Mouse (Mus musculus) embryonic facial prominence, embryonic 10.5 days (tissue): Measurements from ENCODE around the gene Baiap2l1. TPM values are rescaled to one million over a fixed set of nuclear protein-coding genes. Genes with fewer than 3 reads are reported as not detected.

Source experiments
- DNase-seq: peaks from one replicate; pipeline ENCODE4 v3.0.0-alpha.2; 2017; ENCODE audit warnings: low spot score
- H3K27ac ChIP-seq: fragments of 300-500 bp; sonication (generic); replicated peaks from 2 replicates; pipeline ENCODE4 v1.5.1; 2016; ENCODE audit warnings: mild to moderate bottlenecking
- H3K27me3 ChIP-seq: fragments of 300-500 bp; sonication (generic); replicated peaks from 2 replicates; pipeline ENCODE4 v1.6.1; 2016; ENCODE audit warnings: low read depth, mild to moderate bottlenecking; ENCODE audit not compliant: poor library complexity, severe bottlenecking
- H3K36me3 ChIP-seq: fragments of 300-500 bp; sonication (generic); replicated peaks from 2 replicates; pipeline ENCODE4 v1.6.1; 2016; ENCODE audit warnings: mild to moderate bottlenecking, moderate library complexity
- H3K4me1 ChIP-seq: fragments of 300-500 bp; sonication (generic); 2 replicates; pipeline ENCODE4 v1.6.1; 2016
- H3K4me3 ChIP-seq: fragments of 300-500 bp; sonication (generic); 2 replicates; pipeline ENCODE4 v1.5.1; 2016; ENCODE audit warnings: mild to moderate bottlenecking, moderate library complexity
- H3K9me3 ChIP-seq: fragments of 300-500 bp; sonication (generic); 2 replicates; pipeline ENCODE4 v1.6.1; 2016; ENCODE audit warnings: mild to moderate bottlenecking
- WGBS: fragments of 180-500 bp; shearing (Covaris S2); methylation state at CpG from one replicate; pipeline ENCODE4 v1.1.7; 2016; 5-methylcytosine and 5-hydroxymethylcytosine counted together
- polyA plus RNA-seq: library from polyadenylated mRNA; unstranded; fragments of >200 nt; fragmentation: Nextera tagmentation; extraction: Ambion mirVana; gene quantifications from 2 replicates; pipeline ENCODE4 v1.2.1, GENCODE M21; 2016

Gene Baiap2l1
- polyA plus RNA-seq, 1 experiment from 2014 or later, result 6.0 TPM

DNA sequence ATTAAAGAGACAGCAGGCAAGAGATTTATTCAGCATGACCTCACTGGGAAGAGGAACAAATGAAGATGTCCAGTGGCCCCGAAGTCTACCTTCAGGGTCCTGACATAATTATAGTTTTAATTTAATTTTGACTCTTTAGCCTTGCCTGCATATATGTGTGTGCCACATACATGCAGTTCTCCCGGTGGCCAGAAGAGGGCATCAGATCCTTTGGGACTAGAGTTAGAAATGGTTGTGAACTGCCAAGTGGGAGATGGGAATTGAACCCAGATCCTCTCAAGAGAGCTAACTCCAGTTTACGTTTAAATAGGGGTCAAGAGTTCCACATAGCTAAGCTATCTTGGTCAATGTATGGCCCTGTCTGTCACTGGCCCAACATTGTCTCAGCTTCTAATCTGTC is 108.0 kb downstream of the Baiap2l1 start:
- Histone ChIP-seq H3K36me3 (0 out of 2 replicates have a peak, but pooled peaks cover 3% of the 10 kb centered on the region), H3K27ac (no peak overlapping the region), H3K9me3 (peaks cover 8% of the 10 kb centered on the region; the same call in 1 of the 2 replicates), H3K4me3 (no peak overlapping the region), H3K27me3 (no peaks in the 10 kb centered on the region), H3K4me1 (peaks cover 10% of the 10 kb centered on the region)
- 80% methylated on average over 3 of the region's 3 CpGs for WGBS
- no peak for DNase-seq

DNA sequence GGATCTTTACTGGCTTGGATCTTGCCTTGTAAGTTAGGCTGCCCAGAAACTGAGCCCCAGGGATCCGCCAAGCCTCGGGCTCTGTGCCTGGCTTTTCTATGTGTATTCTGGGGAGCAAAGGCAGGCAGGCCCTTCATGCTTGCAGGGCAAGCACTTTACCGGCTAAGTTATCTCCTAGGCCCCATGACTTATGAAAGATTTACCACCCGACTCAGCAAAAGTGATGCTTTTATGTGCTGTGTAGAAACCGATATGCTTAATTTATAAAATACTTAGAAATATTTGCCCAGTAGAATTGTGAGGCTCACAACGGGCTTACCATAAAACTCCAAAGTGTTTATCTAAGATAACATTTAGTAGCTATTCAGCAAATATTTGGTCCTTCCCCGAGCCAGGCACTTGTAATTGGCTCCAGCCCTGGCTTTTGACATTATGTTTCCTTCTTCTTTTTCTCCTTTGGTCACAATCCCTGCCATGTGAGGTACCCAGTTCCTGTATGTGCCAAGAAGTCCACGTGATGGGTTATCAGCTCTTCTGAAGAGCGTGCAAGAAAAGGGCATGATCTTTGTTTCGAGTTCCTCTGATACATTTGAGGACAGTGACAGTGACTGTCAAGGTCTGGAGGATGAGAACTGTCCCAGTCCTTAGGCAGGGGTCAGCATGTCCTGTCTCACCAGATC is 109.9 kb downstream of the Baiap2l1 start:
- 82% methylated on average over 10 of the region's 10 CpGs for WGBS
- H3K4me3 ChIP-seq, result no peak overlapping the region
- H3K4me1 ChIP-seq, result no peaks in the 10 kb centered on the region; the same call in 1 of the 2 replicates
- H3K36me3 ChIP-seq, result 0 out of 2 replicates have a peak, but pooled peaks cover 3% of the 10 kb centered on the region
- H3K9me3 ChIP-seq, result peaks cover 8% of the 10 kb centered on the region; the same call in 1 of the 2 replicates
- no peaks in the 10 kb centered on the region for H3K27me3 ChIP-seq
- DNase-seq, result no peak
- H3K27ac ChIP-seq, result no peak overlapping the region

DNA sequence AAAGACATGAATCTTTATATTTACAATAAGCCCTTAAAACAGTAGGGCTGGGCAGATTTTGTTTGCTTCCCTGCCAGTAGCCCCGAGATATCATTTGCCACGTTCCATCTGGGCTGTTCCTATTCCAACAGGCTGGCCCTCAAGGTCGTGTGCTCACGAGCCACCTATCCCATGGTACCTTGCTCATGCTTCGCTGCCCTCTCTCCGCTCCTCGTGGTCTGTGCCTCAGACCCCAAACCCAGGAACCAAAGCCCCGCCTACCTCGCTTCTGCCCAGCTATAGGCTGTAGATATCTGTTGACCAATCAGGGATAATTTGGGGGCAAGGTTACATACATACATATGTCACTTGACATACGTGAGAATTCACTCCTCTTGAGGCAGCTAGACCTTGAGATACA is 110.6 kb downstream of the Baiap2l1 start:
- peaks cover 8% of the 10 kb centered on the region; the same call in 1 of the 2 replicates for H3K9me3 ChIP-seq
- DNase-seq, result no peak
- H3K27ac ChIP-seq, result no peak overlapping the region
- H3K36me3 ChIP-seq, result 0 out of 2 replicates have a peak, but pooled peaks cover 3% of the 10 kb centered on the region
- no peak overlapping the region for H3K4me3 ChIP-seq
- no peaks in the 10 kb centered on the region for H3K27me3 ChIP-seq
- 77% methylated on average over 10 of the region's 10 CpGs for WGBS
- H3K4me1 ChIP-seq, result no peaks in the 10 kb centered on the region; the same call in 1 of the 2 replicates

DNA sequence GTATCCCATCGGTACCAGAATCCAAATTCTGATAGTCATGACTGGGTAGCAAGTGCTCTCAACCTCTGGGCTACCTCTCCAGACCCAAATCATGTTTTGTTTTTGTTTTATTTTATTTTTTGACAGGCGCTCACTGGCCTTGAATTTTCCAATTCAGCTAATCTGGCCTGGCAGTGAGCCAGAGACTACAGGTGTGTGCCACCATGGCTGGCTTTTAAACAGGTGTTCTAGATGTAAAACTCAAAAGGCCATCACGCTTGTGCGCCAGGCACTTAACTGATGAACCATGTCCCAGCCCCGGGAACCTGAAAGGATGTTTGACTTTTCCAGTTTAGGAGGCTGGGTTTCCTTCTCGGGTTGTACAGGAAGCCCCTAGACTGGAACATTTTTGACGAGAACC is 111.2 kb downstream of the Baiap2l1 start:
- Histone ChIP-seq H3K9me3 (peaks cover 8% of the 10 kb centered on the region; the same call in 1 of the 2 replicates), H3K36me3 (0 out of 2 replicates have a peak, but pooled peaks cover 3% of the 10 kb centered on the region), H3K4me1 (no peaks in the 10 kb centered on the region; the same call in 1 of the 2 replicates), H3K27me3 (no peaks in the 10 kb centered on the region), H3K4me3 (no peak overlapping the region), H3K27ac (no peak overlapping the region)
- 83% methylated on average over 7 of the region's 7 CpGs for WGBS
- no peak for DNase-seq

DNA sequence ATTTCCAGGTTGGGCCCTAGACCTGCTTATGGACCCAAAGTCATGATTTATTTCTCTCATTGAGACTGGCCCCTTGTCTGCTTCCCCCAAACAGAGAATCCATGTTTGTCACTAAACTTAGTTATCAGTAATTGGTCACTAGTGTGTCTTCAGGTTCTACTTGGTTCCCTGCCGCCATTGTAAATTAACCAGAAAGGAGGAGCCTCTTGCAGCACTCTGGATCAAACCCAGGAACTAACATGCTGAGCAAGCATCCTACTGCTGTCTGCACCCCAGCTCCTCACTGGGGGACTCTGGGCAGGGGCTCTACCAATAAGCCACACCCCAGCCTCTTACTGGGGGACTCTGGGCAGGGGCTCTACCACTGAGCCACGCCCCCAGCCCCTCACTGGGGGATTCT is 112.3 kb downstream of the Baiap2l1 start:
- Histone ChIP-seq H3K4me1 (no peaks in the 10 kb centered on the region; the same call in 1 of the 2 replicates), H3K9me3 (peaks cover 6% of the 10 kb centered on the region; the same call in 1 of the 2 replicates), H3K27me3 (no peaks in the 10 kb centered on the region), H3K4me3 (no peak overlapping the region), H3K27ac (no peak overlapping the region), H3K36me3 (0 out of 2 replicates have a peak, but pooled peaks cover 3% of the 10 kb centered on the region)
- 77% methylated on average over 2 of the region's 2 CpGs for WGBS
- no peak for DNase-seq

DNA sequence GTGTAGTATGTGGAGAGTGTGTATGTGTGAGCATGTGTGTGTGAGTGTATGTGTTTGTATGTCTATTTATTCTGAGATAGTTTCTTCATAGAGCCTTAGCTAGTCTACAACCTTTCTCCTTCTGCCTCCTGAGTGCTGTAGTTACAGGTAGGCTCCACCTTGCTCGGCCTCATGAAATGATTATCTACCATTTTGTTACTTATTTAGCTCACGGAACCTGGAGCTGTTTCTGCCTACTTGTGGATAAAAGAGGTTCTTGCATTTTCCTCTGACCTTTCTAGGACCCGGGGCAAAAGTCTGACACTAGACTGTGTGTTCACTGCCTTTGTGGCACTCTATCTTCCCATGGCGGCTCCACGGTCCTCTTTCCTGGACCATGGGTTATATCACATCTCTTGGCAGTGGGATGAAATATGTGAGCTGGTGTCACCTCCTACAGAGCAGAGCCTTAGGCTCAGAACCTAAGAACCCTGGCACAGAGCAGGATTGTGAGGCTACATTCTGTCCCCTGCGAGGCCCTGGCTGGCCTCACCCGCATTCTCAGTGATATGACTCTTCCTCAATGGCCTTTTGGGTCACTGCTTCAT is 113.9 kb downstream of the Baiap2l1 start, which contains the start of gene Bri3:
TSS of gene Bri3 (plus strand) at position 537 of the 587 bp plus-strand sequence.
- WGBS, result 91% methylated on average over 7 of the region's 7 CpGs
- no peak within 1 kb of the TSS for H3K4me3 ChIP-seq
- no peak within 1 kb of the TSS for H3K27ac ChIP-seq
- DNase-seq, result no peak
- H3K27me3 ChIP-seq, result no peaks in the 10 kb centered on the region
- no peaks in the 10 kb centered on the region for H3K9me3 ChIP-seq
- H3K36me3 ChIP-seq, result no peaks in the 10 kb centered on the region
- no peaks in the 10 kb centered on the region; the same call in 1 of the 2 replicates for H3K4me1 ChIP-seq

DNA sequence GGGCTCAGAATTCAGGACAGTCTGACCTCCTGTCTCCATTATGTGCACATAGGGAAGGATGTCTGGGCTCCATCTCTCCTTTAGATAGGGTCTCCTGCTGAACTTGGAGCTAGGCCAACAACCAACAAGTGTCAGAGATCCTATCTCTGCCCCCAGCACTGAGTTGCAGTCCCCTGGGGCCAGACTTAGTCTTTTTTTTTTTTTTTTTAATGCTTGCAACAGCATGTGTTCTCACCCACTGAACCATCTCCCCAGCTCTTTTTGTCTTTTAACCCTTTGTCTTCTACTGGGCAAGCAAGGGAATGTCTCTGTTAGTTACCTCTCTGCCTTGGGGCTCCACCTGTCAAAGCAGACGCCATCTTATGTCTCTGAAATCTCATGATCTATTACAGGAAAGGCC is 118.9 kb downstream of the Baiap2l1 start:
- H3K4me3 ChIP-seq, result no peak overlapping the region
- 77% methylated on average over 1 of the region's 1 CpGs for WGBS
- no peaks in the 10 kb centered on the region for H3K4me1 ChIP-seq
- no peak overlapping the region for H3K27ac ChIP-seq
- no peaks in the 10 kb centered on the region for H3K36me3 ChIP-seq
- no peak for DNase-seq
- no peaks in the 10 kb centered on the region for H3K9me3 ChIP-seq
- H3K27me3 ChIP-seq, result no peaks in the 10 kb centered on the region

DNA sequence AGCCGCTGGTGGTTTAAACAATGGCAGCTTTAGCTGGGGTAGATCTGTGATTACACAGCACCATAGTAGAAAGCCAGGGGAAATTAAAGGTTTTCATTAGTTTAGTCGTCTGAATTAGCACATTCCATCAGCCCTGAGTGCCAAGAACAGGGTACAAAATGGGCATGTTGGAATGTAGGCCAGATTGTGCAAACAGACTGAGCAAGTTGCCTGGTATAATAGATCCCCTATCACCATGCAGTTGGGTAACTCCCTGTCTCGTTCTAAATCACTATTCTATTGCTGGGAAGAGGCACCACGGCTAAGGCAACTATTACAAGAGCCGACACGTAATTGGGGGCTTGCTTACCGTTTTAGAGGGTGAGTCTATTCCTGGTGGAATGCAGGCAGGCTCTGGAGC is 123.2 kb downstream of the Baiap2l1 start:
- H3K4me3 ChIP-seq, result no peak overlapping the region
- H3K27me3 ChIP-seq, result no peaks in the 10 kb centered on the region
- WGBS, result 89% methylated on average over 7 of the region's 7 CpGs
- H3K36me3 ChIP-seq, result no peaks in the 10 kb centered on the region
- H3K27ac ChIP-seq, result no peak overlapping the region
- DNase-seq, result no peak
- H3K9me3 ChIP-seq, result peaks cover 3% of the 10 kb centered on the region; the same call in 1 of the 2 replicates
- H3K4me1 ChIP-seq, result no peaks in the 10 kb centered on the region

DNA sequence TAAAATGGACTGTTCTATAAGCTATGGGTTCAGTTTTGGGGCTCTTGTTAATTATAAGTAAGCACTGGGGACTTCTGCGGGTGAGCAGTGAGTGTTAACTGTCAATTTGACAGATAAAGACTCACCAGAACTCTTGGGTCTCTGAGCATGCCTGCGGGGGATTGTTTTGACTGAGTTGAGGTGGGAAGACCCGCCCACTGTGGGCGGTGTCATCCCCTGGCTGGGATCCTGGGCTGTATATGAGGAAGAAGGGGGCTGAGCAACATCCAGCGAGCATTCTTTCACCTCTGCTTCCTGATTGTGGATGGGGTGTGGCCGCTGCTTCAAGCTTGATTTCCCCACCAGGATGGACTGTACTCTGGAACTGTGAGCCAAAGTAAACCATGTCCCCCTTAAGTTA is 123.7 kb downstream of the Baiap2l1 start:
- no peaks in the 10 kb centered on the region for H3K36me3 ChIP-seq
- no peaks in the 10 kb centered on the region for H3K27me3 ChIP-seq
- H3K9me3 ChIP-seq, result peaks cover 3% of the 10 kb centered on the region; the same call in 1 of the 2 replicates
- no peaks in the 10 kb centered on the region for H3K4me1 ChIP-seq
- 71% methylated on average over 6 of the region's 6 CpGs for WGBS
- no peak overlapping the region for H3K27ac ChIP-seq
- H3K4me3 ChIP-seq, result no peak overlapping the region
- DNase-seq, result no peak

DNA sequence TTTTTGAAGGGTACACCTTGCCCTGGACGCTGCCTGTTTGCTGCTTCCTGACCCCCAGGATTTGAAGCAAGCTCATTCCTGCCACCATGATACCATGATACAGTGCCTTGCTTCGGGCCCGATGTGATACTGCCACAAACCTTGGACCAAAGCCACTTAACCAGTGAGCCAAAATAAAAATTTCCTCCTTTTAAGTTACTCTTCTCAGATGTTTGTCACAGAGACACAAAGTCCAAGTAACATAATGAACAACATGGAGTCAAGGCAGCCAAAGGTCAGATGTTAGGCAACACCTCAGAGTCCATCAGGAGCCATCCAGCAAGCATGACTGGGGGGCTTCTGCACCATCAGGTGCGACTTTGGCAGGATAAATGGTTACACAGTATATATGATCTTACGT is 125.4 kb downstream of the Baiap2l1 start:
- no peak for DNase-seq
- Histone ChIP-seq H3K27me3 (no peaks in the 10 kb centered on the region), H3K9me3 (peaks cover 3% of the 10 kb centered on the region; the same call in 1 of the 2 replicates), H3K27ac (no peak overlapping the region), H3K4me3 (no peak overlapping the region), H3K4me1 (no peaks in the 10 kb centered on the region), H3K36me3 (no peaks in the 10 kb centered on the region)
- 85% methylated on average over 5 of the region's 5 CpGs for whole genome bisulfite sequencing

DNA sequence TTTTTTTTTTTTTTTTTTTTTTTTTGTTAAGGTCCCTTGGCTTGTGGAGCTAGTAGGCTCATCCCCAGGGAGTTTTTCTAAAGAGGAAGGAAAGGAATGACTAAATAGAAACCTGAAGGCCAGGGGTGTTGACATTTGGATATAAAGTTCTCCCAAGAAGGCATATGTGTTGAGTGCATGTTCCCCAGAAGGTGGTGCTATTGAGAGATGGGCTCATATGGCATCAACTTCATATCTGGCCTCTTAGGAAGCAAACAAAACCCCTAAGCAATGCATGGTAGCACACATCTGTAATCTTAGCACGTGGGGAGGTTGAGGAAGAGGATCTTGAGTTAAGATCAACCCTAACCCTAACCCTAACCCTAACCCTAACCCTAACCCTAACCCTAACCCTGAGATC is 126.5 kb downstream of the Baiap2l1 start:
- H3K27ac ChIP-seq, result no peak overlapping the region
- WGBS, result 59% methylated on average over 1 of the region's 1 CpGs
- no peaks in the 10 kb centered on the region for H3K36me3 ChIP-seq
- DNase-seq, result no peak
- H3K4me3 ChIP-seq, result no peak overlapping the region
- H3K4me1 ChIP-seq, result no peaks in the 10 kb centered on the region
- H3K27me3 ChIP-seq, result no peaks in the 10 kb centered on the region
- H3K9me3 ChIP-seq, result peaks cover 3% of the 10 kb centered on the region; the same call in 1 of the 2 replicates

DNA sequence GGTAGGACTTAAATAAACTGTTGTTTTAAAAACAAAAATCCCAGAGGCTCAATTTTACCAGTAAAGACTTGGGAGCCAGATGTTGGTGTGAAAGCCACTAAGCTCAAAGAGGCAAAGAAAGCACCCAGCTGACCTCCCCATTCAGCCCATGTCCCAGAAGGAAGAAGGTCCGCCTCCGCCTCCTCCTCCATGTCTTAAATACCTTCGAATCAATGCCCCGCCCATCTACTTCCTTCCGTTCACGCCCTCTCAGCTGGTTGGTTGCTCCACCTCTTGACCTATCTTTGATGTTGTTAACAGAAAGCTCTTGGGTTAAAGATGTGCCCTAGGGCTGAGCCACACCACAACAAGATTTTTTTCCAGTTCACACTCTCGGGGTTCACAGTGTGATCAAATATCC is 127.7 kb downstream of the Baiap2l1 start:
- no peaks in the 10 kb centered on the region for H3K4me1 ChIP-seq
- peaks cover 3% of the 10 kb centered on the region; the same call in 1 of the 2 replicates for H3K9me3 ChIP-seq
- WGBS, result 85% methylated on average over 7 of the region's 7 CpGs
- no peak overlapping the region for H3K4me3 ChIP-seq
- H3K27ac ChIP-seq, result no peak overlapping the region
- DNase-seq, result no peak
- H3K27me3 ChIP-seq, result no peaks in the 10 kb centered on the region
- H3K36me3 ChIP-seq, result no peaks in the 10 kb centered on the region

DNA sequence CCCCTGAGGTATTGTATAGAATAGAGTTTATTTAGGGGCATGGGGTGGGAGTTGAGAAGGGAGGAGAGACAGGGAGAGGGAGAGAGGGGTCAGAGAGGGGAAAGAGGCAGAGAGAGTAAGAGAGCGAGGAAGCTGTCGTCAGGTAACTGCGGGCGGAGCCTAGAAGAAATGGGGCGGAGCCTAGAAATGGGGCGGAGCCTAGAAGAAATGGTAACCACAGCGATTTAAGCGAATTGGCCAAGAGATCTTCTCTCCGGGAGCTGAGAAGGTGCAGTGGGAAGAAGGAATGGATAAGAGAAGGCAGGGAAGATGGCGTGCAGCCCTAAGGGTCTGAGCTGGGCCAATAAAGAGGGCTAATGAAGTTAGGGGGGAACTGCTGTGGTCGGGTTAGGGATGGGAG is 131.7 kb downstream of the Baiap2l1 start:
- WGBS, result 24% methylated on average over 11 of the region's 11 CpGs
- Histone ChIP-seq H3K4me3 (no peak overlapping the region), H3K27ac (no peak overlapping the region), H3K4me1 (peaks cover 24% of the 10 kb centered on the region), H3K27me3 (no peaks in the 10 kb centered on the region), H3K9me3 (peaks cover 3% of the 10 kb centered on the region; the same call in 1 of the 2 replicates), H3K36me3 (no peaks in the 10 kb centered on the region)
- no peak for DNase-seq
